Mouse (Mus musculus): ENCODE data around the gene Traf4.

DNA sequence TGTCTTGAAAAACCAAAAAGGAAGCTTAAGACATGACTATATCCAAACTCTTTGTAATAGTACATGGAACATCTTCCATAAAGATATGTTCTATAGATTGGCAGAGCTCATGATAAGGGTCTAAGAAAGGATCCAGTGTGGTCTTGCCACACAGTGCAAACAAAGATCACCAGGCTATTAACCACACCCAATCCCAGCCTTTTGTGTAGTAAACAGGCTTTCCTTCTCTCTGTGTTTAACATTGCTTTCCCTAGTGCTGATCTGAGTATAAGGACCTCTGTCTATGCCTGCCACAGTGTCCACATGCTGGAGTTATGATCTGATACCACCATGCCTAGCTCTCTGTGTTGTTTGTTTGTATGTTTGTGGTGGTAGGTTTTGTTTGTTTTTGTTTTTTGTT is 41.6 kb downstream of the Traf4 start:
- TF ChIP-seq CTCF (IDR thresholded peaks at IDR 0.05; ENCODE audit: low read depth) (no peak), EP300 (IDR thresholded peaks at IDR 0.05; ENCODE audit: low read depth) (no peak)

Data from liver, embryonic 14.5 days (tissue).